Mouse (Mus musculus): ENCODE data around the gene Gm28305.

- no peak for TF ChIP-seq CTCF (conservative IDR thresholded peaks at IDR 0.05; ENCODE audit: insufficient read depth, insufficient read length, low read depth, low read length)
- TF ChIP-seq POLR2A (IDR thresholded peaks at IDR 0.05; ENCODE audit: low read depth, low read length): no peak
These were observed 10.6 kb upstream of the Gm28305 start for GRCm38 (mm10) chr9:104029861-104030260.

Measured in kidney, adult 2 months (tissue).